Mouse (Mus musculus) lung, embryonic 14.5 days (tissue): Measurements from ENCODE around the gene March10. TPM values are rescaled to one million over a fixed set of nuclear protein-coding genes. Genes with fewer than 3 reads are reported as not detected.

Experiments
- ATAC-seq: fragments of 200-750 bp; cut with Nextera tagmentation; 2 replicates; pipeline ENCODE4 v1.8.0; 2017; ENCODE audit warnings: mild to moderate bottlenecking, moderate TSS enrichment, moderate library complexity; ENCODE audit not compliant: insufficient read depth
- DNase-seq: peaks from one replicate; pipeline ENCODE4 v3.0.0-alpha.2; 2015
- H3K27ac ChIP-seq: fragments of 300-500 bp; sonication (generic); 2 replicates; pipeline ENCODE4 v1.5.1; 2014; ENCODE audit warnings: low read depth, mild to moderate bottlenecking, moderate library complexity
- H3K27me3 ChIP-seq: fragments of 300-500 bp; sonication (generic); 2 replicates; pipeline ENCODE4 v1.6.1; 2014; ENCODE audit warnings: low read length, control low read depth; ENCODE audit not compliant: insufficient read depth
- H3K36me3 ChIP-seq: fragments of 300-500 bp; sonication (generic); 2 replicates; pipeline ENCODE4 v1.6.1; 2014; ENCODE audit warnings: control low read depth; ENCODE audit not compliant: insufficient read depth
- H3K4me1 ChIP-seq: fragments of 300-500 bp; sonication (generic); 2 replicates; pipeline ENCODE4 v1.6.1; 2014; ENCODE audit warnings: antibody characterized with exemption, control low read depth; ENCODE audit not compliant: insufficient read depth
- H3K4me2 ChIP-seq: fragments of 300-500 bp; sonication (generic); 2 replicates; pipeline ENCODE4 v1.6.1; 2014; ENCODE audit warnings: mild to moderate bottlenecking
- H3K4me3 ChIP-seq: fragments of 300-500 bp; sonication (generic); 2 replicates; pipeline ENCODE4 v1.5.1; 2014; ENCODE audit warnings: low read depth, low read length
- H3K9ac ChIP-seq: fragments of 300-500 bp; sonication (generic); 2 replicates; pipeline ENCODE4 v1.6.1; 2014
- H3K9me3 ChIP-seq: fragments of 300-500 bp; sonication (generic); 2 replicates; pipeline ENCODE4 v1.6.1; 2016; ENCODE audit warnings: low read depth, low read length, control low read depth
- CTCF ChIP-seq: IDR thresholded peaks from 2 replicates; pipeline ENCODE4 v1.5.1; 2016; ENCODE audit warnings: antibody characterized with exemption, low read depth
- WGBS: fragments of 180-500 bp; shearing (Covaris S2); extraction: QIAGEN DNeasy Blood & Tissue Kit; methylation state at CpG from one replicate; pipeline ENCODE4 v1.1.7; 2014; 5-methylcytosine and 5-hydroxymethylcytosine counted together
- polyA plus RNA-seq: library from polyadenylated mRNA; unstranded; fragments of >200 nt; fragmentation: Nextera tagmentation; extraction: Ambion mirVana; gene quantifications from 2 replicates; pipeline ENCODE4 v1.2.1, GENCODE M21; 2014

The March10 gene
- polyA plus RNA-seq, 1 experiment from 2014 or later = not detected

DNA sequence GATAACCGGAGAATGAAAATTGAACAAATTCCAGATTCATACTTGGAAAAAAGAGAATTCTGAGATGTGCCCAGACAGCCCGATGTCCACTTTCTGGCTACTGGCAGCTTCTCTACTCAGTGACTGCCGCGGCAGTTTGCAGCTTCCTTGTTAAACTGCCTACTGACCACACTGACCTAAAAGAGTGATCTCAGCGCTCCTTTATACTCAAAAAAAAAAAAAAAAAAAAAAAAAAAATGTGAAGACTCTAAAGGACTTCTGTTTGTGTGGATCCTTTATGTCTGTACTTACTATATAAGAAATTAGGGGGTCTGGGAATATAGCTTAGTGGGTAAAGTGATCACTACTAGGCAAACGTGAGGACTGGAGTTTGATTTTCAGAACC lies 17.8 kb upstream of the March10 start:
- ATAC-seq (peak; percentile 47; the same call in 1 of the 2 replicates), DNase-seq (peak; percentile 44)
- Histone ChIP-seq H3K27ac (no peak overlapping the region), H3K4me3 (no peak overlapping the region), H3K36me3 (no peaks in the 10 kb centered on the region), H3K9me3 (no peaks in the 10 kb centered on the region), H3K4me2 (no peak overlapping the region), H3K4me1 (peaks cover 11% of the 10 kb centered on the region), H3K9ac (no peak overlapping the region), H3K27me3 (no peaks in the 10 kb centered on the region)
- no peak for TF ChIP-seq CTCF
- WGBS = 24% methylated on average over 6 of the region's 6 CpGs

DNA sequence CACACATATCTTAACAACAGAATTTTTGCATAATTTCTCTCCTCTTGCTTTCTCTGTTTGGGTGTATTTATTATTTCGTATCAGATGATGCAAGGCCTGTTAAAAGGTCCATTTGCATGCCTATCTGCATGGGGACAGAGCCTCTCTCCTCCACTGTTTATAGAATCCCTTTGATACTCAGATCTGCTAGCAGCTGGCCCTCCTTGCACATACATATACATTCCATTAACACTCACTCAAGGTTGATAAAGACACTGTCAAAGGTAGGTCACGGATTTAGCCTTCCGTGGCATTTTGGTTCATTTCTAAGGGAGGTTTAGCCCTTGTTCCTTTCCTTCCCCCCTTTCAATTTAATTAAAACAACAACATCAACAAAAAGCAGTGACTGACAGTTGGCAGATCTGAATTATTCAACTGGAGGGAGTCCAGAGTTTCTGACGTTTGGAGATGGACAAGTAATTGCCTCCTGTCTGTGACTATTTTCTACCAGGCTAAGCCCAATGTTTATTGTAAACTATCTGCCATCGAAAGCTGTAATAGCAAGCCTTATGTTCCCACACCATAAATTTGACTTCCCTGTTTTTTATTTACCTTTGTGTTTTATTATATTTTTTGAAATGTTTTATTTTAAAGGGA lies 17.3 kb upstream of the March10 start:
- 23% methylated on average over 5 of the region's 5 CpGs for WGBS
- no peak for TF ChIP-seq CTCF
- Histone ChIP-seq H3K4me1 (peaks cover 14% of the 10 kb centered on the region), H3K27me3 (no peaks in the 10 kb centered on the region), H3K4me2 (no peak overlapping the region), H3K9ac (no peak overlapping the region), H3K27ac (no peak overlapping the region; the same call in 1 of the 2 replicates), H3K4me3 (no peak overlapping the region), H3K36me3 (no peaks in the 10 kb centered on the region), H3K9me3 (no peaks in the 10 kb centered on the region)
- peak; percentile 64; the same call in 1 of the 2 replicates for ATAC-seq
- DNase-seq = peak; percentile 45

GRCm38 (mm10) chr11:105472610-105473009 lies 16.1 kb upstream of the March10 start:
- H3K4me1 ChIP-seq = peaks cover 14% of the 10 kb centered on the region
- no peaks in the 10 kb centered on the region for H3K9me3 ChIP-seq
- no peaks in the 10 kb centered on the region for H3K36me3 ChIP-seq
- WGBS = 45% methylated on average over 4 of the region's 4 CpGs
- no peak overlapping the region for H3K4me2 ChIP-seq
- TF ChIP-seq CTCF = no peak
- H3K4me3 ChIP-seq = no peak overlapping the region
- H3K27me3 ChIP-seq = no peaks in the 10 kb centered on the region
- ATAC-seq (no peak), DNase-seq (no peak)
- no peak overlapping the region for H3K27ac ChIP-seq
- no peak overlapping the region for H3K9ac ChIP-seq

- Histone ChIP-seq H3K4me2 (no peak overlapping the region), H3K9me3 (no peaks in the 10 kb centered on the region), H3K36me3 (no peaks in the 10 kb centered on the region), H3K27ac (no peak overlapping the region), H3K27me3 (no peaks in the 10 kb centered on the region), H3K4me3 (no peak overlapping the region), H3K4me1 (peaks cover 19% of the 10 kb centered on the region), H3K9ac (no peak overlapping the region)
- DNase-seq = no peak
- WGBS = 86% methylated on average over 4 of the region's 4 CpGs
- TF ChIP-seq CTCF = no peak
- ATAC-seq = no peak
These were observed 14.4 kb upstream of the March10 start for GRCm38 (mm10) chr11:105470896-105471295.

DNA sequence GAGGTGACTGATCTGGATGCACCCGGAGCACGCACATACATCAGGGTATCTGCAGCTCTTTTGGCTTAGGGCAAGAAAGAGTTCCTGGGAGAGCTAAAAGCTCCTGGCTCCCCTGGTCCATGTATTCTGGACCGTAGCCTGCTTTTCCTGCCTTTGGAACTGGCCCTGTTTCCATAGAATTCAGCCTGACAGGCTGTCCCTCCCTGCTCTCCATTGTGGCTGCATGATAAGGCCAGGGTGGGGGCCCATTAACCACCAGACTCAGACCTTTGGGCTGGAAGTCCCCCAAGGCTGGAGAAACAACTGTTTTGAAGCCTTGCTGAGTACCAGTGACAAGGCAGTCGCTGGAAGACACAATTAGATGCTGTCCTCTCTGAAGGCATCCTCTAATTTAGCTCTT lies 13.0 kb upstream of the March10 start:
- Histone ChIP-seq H3K4me3 (no peak overlapping the region), H3K4me1 (peaks cover 19% of the 10 kb centered on the region), H3K9ac (no peak overlapping the region), H3K36me3 (no peaks in the 10 kb centered on the region), H3K27ac (no peak overlapping the region), H3K9me3 (no peaks in the 10 kb centered on the region), H3K27me3 (no peaks in the 10 kb centered on the region), H3K4me2 (no peak overlapping the region)
- WGBS = 74% methylated on average over 4 of the region's 4 CpGs
- no peak for ATAC-seq
- no peak for DNase-seq
- TF ChIP-seq CTCF = no peak

GRCm38 (mm10) chr11:105469091-105469507 lies 12.6 kb upstream of the March10 start:
- ATAC-seq (peak; percentile 31; the same call in 1 of the 2 replicates), DNase-seq (peak; percentile 20)
- TF ChIP-seq CTCF = no peak
- no peaks in the 10 kb centered on the region for H3K36me3 ChIP-seq
- no peak overlapping the region for H3K27ac ChIP-seq
- H3K4me3 ChIP-seq = no peak overlapping the region
- peaks cover 19% of the 10 kb centered on the region for H3K4me1 ChIP-seq
- 55% methylated on average over 8 of the region's 8 CpGs for WGBS
- no peak overlapping the region for H3K4me2 ChIP-seq
- no peaks in the 10 kb centered on the region for H3K27me3 ChIP-seq
- no peak overlapping the region for H3K9ac ChIP-seq
- no peaks in the 10 kb centered on the region for H3K9me3 ChIP-seq

- H3K4me2 ChIP-seq = no peak overlapping the region
- no peak overlapping the region for H3K9ac ChIP-seq
- no peak for TF ChIP-seq CTCF
- ATAC-seq (no peak), DNase-seq (no peak)
- no peak overlapping the region for H3K4me3 ChIP-seq
- H3K9me3 ChIP-seq = no peaks in the 10 kb centered on the region
- peaks cover 16% of the 10 kb centered on the region for H3K4me1 ChIP-seq
- no peak overlapping the region for H3K27ac ChIP-seq
- whole genome bisulfite sequencing = 60% methylated on average over 5 of the region's 5 CpGs
- H3K36me3 ChIP-seq = no peaks in the 10 kb centered on the region
- H3K27me3 ChIP-seq = no peaks in the 10 kb centered on the region
These were observed 11.9 kb upstream of the March10 start for GRCm38 (mm10) chr11:105468436-105468835.
